Mouse (Mus musculus): ENCODE data around the gene Dennd1a. TPM values are rescaled to one million over a fixed set of nuclear protein-coding genes. Genes with fewer than 3 reads are reported as not detected.

Dennd1a gene
- total RNA-seq, 2 experiments from 2014 or later = 34.2 to 37.0 TPM

Other genes with a start within 250 kb of the Dennd1a start
- not detected in 2 replicates for gene Lhx2, start 51.9 kb upstream of the Dennd1a start, total RNA-seq (2014; fragmentation: Nextera tagmentation)
- not detected in 2 replicates for gene Lhx2, start 51.9 kb upstream of the Dennd1a start, total RNA-seq (2017)
- not detected in 2 replicates for gene Nek6, start 224.3 kb upstream of the Dennd1a start, total RNA-seq (2014; fragmentation: Nextera tagmentation)
- gene Nek6, start 224.3 kb upstream of the Dennd1a start, total RNA-seq (2017) = 0.05 and 0.65 TPM in 2 replicates

Measured in megakaryocyte-erythroid progenitor cell, adult 5-6 weeks (primary cell).